Mouse (Mus musculus) cerebellum, postnatal 14 days (tissue): ENCODE results near the gene Cgref1.

Experiments
- DNase-seq, 2 experiments: peaks; one replicate each; pipeline ENCODE4 v3.0.0; 2021; ENCODE audit warnings: mixed read lengths in 2 of 2

The Cgref1 gene

DNA sequence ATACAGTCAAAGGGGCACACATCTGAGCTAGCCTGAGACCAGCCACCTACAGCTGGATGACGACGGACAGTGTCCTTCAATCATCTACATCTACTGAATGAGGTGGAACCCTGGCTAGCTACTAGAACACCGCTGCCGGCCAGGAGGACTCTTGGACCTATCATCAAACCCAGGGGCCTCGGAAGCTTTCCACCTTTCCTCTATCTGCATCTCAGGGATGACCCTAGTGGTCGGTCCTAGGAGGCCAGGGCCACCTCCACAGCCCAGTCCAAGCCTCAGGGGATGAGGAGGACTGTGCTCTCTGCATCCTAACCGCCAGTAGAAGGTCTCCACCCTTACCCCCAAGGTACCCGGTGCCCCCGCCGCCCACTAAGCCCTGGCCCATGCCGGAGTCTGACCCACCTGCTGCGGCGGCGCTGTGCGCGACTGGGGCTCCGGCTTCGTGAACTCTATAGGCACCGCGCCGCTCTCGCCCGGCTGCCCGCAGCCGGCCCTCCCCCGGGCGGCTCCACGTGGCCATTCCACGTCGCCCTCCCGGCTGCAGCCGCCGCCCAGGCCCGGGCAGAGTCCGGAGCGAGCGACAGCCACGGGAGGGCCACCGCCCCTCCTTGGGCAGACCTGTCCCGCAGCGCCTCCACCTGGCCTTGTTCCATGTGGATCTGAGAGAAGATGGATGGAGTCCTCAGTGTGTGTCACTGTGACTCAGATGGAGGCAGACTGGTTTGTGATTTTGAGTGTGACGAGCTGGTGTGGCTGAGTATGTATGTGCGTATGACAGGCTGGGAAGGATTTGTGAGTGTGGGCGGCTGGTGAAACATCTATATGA is at the start of gene Cgref1:
Cgref1 (minus strand) TSS at position 636 of the 826 bp plus-strand sequence.
- DNase-seq: peak; percentile 75 to 77

DNA sequence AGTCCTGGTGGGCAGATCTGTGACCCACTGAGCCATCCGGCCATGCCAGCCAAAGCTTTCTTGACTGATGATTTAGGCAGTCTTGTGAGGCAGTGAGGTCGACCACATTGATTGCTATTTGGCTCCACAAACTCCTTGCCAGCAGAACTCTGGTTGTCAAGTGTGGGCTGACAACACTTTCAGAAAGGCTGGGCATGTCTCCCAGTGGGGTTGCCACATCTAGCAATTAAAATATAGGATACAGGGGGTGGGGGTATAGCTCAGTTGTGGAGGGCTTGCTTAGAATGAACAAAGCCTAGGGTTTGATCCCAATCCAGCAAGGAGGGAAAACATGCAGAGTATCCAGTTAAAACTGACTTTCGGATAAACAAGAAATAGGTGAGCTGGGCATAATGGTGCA is 48.7 kb upstream of the Cgref1 start:
- DNase-seq: no peak

DNA sequence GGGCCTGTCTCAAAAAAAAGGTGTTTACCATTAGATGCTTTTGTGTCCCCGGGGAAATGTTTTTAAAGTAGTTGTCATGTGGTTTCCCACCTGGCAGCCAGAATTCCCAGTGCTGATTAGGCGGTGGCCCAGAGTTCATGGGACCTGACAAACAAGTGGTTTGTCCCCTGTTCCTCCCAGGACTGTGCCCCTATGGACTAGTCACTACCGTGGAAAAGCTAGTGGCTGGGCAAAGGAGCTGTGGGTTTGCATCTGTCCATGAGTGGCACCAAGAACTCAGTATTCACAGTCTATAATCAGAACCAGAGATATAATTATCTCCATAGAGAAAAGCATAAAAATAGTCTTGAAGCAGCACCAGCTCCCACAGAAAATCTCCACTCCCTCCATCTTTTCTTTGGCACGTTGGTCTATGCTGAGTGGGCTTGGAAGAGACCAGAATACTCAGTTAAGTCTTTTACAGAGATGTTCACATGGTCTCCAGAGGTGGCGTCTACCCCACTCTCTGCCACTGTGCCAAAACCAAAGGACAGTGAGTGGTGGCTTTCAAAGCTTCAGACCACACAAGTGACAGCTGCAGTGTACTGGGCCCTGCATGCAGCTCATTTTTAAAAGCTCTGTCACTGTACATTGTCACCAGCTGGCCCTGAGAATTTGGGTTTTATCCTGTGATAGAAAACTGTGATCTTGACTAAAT is 47.7 kb upstream of the Cgref1 start:
- DNase-seq: no peak

DNA sequence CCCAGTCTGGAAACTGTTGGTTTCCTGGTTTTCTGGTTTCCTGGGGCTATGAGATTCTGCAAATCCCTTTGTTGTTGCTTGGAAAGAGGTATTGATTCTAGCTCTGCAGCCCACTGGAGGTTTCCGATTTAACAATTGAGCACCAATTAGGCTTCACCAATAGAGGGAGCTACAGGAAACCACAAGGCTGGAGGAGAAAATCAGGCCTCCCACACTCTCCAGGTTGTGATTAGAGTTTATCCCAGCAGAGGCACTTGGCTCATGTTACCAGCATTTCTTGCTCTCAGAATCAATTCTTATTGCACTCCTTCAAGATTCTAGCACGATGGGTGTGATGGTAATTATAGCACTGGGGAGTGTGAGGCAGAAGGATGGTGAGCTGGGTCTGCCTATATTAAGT is 37.0 kb upstream of the Cgref1 start:
- peak; percentile 16 to 21 for DNase-seq

DNA sequence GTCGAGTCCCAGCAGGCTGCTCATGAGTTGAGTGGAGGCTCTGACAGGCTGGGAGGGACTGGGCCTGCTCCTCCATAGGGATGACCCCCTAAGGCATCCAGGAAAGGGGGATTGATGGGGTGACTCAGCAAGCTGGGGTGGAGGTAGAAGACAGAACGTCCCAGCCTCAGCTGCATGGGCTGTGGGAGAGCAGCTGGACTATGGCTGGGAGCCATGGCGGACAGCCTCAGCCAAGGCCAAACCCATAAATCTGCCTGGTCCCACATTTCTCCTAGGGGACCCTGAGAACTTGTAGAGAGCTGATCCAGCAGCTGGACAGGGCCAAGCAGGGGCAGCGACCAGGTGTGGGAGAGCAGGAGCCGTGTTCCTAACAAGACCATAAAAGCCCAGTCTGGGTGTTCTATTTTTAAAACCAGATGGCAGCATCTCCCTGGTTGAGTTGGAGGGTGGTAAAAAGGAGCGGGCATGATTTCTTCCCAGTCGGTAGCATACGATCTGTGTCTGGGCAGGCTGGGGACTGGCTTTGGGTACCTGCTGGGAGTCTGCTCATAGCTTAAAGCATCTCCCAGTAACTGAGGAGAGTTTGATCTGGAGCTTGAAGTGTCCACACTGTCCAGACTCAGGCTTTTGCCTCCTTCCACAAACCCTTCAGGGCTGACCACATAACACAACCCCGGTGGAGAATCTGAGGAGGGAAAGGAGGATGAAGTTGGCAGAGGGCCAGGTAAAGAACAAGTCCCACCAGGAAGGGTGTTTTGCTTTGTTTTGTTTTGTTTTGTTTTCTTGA is 29.7 kb upstream of the Cgref1 start:
- peak in 1 of 2 experiments; percentile 10 for DNase-seq

GRCm38 (mm10) chr5:30969440-30969839 is 24.0 kb upstream of the Cgref1 start:
- no peak for DNase-seq

GRCm38 (mm10) chr5:30968416-30968815 is 23.0 kb upstream of the Cgref1 start, which contains the start of gene Tcf23:
Gene Tcf23, plus strand, starts transcription at chr5:30968662.
- DNase-seq: no peak

DNA sequence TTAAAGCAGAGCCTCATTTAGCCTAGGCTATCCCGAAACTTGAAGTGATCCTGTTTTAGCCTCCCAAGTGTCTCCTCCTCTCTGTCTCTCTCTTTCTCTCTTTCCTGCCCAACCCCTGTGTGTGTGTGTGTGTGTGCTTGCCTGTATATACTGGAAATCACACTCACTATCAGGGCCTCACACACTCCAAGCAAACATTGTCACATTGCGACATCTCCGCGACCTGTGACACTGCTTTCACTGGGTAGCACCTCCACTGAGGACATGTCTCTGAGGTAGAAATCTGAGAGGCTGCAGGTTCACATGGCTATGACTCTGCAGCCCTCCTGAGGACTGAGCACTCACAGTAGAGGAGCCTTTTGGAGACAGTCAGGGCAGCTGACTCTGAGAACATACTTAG is 20.8 kb upstream of the Cgref1 start:
- no peak for DNase-seq

- no peak for DNase-seq
Observed at GRCm38 (mm10) chr5:30963916-30964315, 18.5 kb upstream of the Cgref1 start.

- DNase-seq: no peak
Observed at GRCm38 (mm10) chr5:30961545-30962505, 16.4 kb upstream of the Cgref1 start.

GRCm38 (mm10) chr5:30960814-30961213 is 15.4 kb upstream of the Cgref1 start:
- DNase-seq: no peak

DNA sequence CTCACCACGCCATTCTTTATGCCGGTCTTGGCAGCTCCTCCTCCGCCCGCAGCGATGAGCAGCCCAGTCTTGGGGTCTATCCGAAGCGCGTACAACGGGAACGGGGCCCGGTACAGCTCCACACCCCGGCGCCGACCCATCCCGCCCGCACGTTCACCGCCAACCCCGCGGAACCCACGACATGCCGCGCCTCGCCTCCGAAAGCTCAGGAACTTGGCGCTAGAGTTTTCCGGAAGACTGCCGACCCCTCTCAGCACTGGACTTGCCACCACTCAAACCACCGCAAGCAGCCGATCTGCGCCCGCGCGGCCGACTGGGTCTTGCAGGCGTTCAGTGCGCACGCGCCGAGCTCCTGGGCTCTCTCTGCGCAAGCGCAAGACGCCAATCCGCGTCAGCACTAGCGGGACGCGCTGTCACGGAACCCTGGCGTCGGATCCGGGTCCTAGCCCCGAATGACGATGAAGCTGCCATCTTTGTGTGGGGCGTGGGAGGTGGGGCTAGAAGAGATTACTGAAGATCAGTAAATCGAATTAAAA is 14.6 kb upstream of the Cgref1 start, which contains the start of gene Preb:
Preb (minus strand) TSS at position 396 of the 536 bp plus-strand sequence.
- DNase-seq: peak; percentile 99 to 100

DNA sequence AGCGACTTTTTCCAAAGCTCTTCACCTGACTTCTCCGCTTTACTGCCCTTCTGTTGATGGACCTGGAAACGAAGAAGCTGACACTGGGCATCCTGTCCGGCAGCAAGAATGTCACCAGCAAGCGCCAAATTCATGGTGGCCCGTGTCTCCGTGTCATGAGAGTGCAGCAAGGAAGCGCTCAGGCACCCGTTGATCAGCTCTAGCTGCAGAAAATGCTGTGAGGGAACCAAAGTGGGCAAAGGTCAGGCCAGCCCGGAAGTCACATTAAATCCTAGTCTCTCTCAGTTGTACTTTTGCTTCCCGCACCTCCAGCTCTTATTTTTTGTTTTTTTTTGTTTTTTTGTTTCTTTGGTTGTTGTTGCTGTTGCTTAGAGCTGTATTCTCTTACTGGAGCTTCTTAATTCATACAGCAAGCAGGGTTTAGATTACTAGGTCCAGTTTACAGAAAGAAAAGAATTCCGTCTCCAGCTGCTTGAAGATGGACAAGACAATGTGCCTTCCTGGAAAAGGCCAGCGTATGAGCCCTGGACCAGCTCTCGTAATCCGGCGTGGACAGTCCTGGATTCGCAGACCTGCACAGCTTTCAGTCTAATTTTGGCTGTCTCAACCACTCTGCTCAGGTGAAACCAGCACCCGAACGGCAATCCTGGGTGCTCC is 13.9 kb upstream of the Cgref1 start:
- peak in 1 of 2 experiments; percentile 6 for DNase-seq

DNA sequence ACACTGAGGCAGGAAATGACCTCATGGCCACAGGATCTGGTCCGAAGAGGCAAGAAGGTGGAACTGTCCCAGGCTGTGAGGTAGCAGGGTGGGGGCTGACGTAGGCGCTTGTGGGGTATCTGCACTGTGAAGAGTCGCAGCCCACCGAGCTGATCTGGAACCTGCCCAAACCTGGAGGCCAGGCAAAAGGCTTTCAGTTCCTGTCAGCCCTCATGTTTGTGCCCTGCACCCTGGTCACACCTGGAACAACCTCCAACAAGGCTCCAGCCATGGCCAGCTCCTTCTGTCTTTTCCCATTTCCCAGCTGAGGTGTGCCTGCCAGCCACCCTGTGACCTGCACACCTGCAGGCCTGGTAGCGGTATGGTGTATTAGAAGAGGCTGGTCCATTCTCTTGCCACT is 12.5 kb upstream of the Cgref1 start:
- DNase-seq: peak; percentile 14 to 23

DNA sequence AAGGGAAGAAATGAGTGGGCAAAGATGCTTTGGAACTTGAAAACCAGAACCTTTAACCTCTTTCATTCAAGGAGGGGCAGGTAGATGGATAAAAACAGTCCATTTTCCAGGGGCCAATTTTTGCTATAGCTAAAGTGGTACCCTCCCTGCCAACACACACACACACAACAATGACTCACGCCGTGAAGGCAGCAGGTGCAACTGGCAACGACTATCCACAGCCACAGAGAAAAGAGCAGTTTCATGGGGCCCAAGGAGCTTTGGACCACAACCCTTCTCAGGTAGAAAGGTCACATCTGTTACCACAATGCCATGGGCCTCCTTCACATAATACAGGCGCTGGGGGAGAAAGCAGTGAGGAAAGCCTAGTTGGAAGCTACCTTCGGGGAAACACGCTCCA is 10.4 kb upstream of the Cgref1 start:
- DNase-seq: peak in 1 of 2 experiments; percentile 16

- DNase-seq: no peak
Observed at GRCm38 (mm10) chr5:30954556-30954955, 9.2 kb upstream of the Cgref1 start.

DNA sequence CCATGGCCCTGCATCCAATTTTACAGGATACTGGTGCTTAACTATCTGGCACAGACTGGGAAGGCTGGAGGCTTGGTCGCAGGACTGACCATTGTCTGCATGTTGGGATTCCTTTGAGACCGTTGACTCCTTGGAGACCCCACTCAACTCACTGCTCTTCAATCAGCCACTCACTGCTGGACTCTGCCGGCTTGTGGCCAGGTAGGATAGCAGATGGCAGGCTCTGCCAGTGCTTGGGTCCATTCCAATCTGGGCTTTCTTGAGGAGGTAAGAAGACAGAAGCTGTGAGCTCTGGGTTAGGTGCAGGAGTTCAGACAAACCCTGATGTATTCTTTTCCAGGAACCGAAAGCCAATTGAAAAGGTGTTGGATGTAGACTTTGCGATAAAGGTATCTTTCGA is 8.7 kb upstream of the Cgref1 start:
- peak; percentile 77 to 80 for DNase-seq

DNA sequence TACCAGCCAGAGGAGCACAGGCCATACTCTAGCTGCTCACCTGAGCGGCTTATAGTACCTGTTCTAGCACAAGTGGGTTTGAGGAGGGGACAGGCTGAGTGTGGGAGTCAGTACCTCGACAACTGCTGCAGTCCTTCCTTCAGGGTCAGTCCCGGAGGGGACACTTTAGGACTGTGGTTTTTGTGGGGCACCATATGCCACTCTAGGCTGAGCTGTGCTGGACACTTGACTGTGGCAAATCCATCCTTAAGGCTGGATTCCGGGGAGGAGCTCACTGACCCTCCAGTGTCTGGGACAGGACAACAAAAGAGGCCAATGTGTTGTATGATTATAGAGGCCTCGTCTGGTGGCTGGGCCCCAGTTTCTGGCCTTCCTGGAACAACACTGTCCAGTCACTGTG is 7.2 kb upstream of the Cgref1 start:
- no peak for DNase-seq

DNA sequence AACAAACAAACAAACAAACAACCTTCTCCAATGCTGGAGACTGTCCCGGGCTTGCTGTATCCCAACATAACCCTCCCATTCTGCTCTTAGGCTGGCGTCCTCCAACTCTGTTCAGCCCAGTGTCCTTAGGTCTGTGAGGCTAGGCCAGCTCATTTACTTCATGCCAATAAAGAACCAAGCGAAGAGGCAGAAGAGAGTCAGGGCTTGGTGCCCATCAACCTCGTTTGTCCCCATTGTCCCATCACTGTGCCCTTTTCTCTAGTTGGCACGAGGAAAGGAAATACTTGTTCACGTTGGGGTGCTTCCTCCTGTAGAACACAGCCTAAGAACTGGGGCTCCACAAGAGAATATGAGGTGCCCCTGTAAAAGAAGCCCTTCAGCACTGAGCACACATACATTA is 6.3 kb upstream of the Cgref1 start:
- DNase-seq: peak in 1 of 2 experiments; percentile 6

GRCm38 (mm10) chr5:30950922-30951321 is 5.5 kb upstream of the Cgref1 start:
- DNase-seq: peak in 1 of 2 experiments; percentile 17

DNA sequence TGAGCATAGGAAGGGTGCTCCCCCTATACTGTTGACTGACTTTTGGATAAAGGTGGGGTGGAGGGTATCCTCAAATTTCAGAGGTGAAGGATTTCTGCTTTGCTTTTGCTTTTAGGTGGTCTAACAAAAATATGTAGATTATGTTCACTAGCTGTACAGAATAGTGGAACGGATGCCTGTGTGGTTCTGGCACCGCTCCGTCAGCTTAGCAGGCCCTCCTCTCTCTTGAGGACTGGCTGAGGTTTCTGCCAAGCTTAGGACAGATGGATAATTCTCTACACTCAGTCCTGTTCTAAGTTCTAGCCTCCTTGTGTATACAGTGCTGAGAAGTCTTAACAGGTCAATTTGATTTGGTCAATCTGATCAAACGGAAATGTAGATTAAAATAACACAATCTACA is 5.1 kb upstream of the Cgref1 start:
- DNase-seq: peak; percentile 54 to 55
